Mouse (Mus musculus): ENCODE data around the gene Mdm2.

GRCm38 (mm10) chr10:117665376-117666275 lies 44.9 kb downstream of the Mdm2 start:
- TF ChIP-seq POLR2A (IDR thresholded peaks at IDR 0.05; ENCODE audit: low read depth, low read length) (no peak), CTCF (IDR thresholded peaks at IDR 0.05; ENCODE audit: extremely low read depth, insufficient read length, insufficient replicate concordance, low read depth, low read length) (no peak)
